24 mouse cellular contexts compared by ENCODE assay signal in genomic region chr7:63992155-63992554, GRCm38 (mm10). TPM values are rescaled to one million over a fixed set of nuclear protein-coding genes. Genes with fewer than 3 reads are reported as not detected.
A peak's percentile ranks its signal among the peaks of the same experiment; 100 is the strongest.
DNase-seq lines count a peak whose midpoint lies in the region; ATAC-seq and TF ChIP-seq lines count a peak whose summit lies in the region.
"Had no signal": no experiment of that assay in that cellular context is flagged by ENCODE, and none has a peak within 500 bp of the region (broad histone marks: within the 10 kb centered on the region; RNA-seq: fewer than 3 reads in every experiment).

No protein-coding gene starts in this region.

- ATAC-seq in megakaryocyte, adult 5-6 weeks (ENCODE audit: poor library complexity, severe bottlenecking) = no peak
- ATAC-seq: activated CD4-positive, CD25-positive, alpha-beta regulatory T cell, adult 4 months; forebrain, embryonic 14.5 days; midbrain, embryonic 15.5 days had no signal

- DNase-seq in layer of hippocampus, adult 2 months (ENCODE audit: low spot score in 2 of 2) = peak in 1 of 2 experiments; percentile 53
- DNase-seq in layer of hippocampus, adult 9-10 months (ENCODE audit: low spot score) = no peak
- peak; percentile 9 to 61 for DNase-seq in spleen, postnatal 4 days (ENCODE audit: low spot score in 2 of 2)
- no peak for DNase-seq in spleen, adult 18-20 months
- DNase-seq in cerebellum, adult 18-20 months = peak; percentile 89 to 94
- peak; percentile 89 to 90 for DNase-seq in cerebellum, postnatal 36 days
- DNase-seq in right cerebral cortex, postnatal 14 days = no peak
- DNase-seq: adrenal gland, postnatal 36 days; B cell, adult 2 months; gastrocnemius, postnatal 36 days; heart, postnatal 10 days; kidney, adult 2 months; kidney, postnatal 36 days; lung, embryonic 14.5 days had no signal

- peak overlapping the region; percentile 82 for H3K27ac ChIP-seq in layer of hippocampus, adult 2 months
- H3K27ac ChIP-seq: embryonic facial prominence, embryonic 10.5 days; hindbrain, embryonic 15.5 days; limb, embryonic 13.5 days; macrophage; midbrain, embryonic 15.5 days; stomach, embryonic 15.5 days had no signal

- no peak overlapping the region for H3K4me3 ChIP-seq in layer of hippocampus, adult 2 months
- H3K4me3 ChIP-seq: embryonic facial prominence, embryonic 10.5 days; heart, embryonic 10.5 days; hindbrain, embryonic 15.5 days; limb, embryonic 13.5 days; midbrain, embryonic 15.5 days; stomach, embryonic 15.5 days had no signal

- no peak for TF ChIP-seq CTCF in layer of hippocampus, adult 2 months (conservative IDR thresholded peaks at IDR 0.05)

RNA-seq across cellular contexts. Expression of gene Klf13, which starts 53.4 kb away (rescaled TPM):
- 100 to 1,000 TPM; 200 to 216 TPM for total RNA-seq in layer of hippocampus, adult 2 months (2021)
- 108 and 122 TPM in 2 replicates for total RNA-seq in megakaryocyte, adult 5-6 weeks (2015)
- 61.7 and 64.4 TPM in 2 replicates for total RNA-seq in megakaryocyte, adult 5-6 weeks (2017)

Comparison
In these comparisons a context has a peak if more than half of its experiments do, and no peak if none do; other contexts are left out.
1. DNase-seq: peak in spleen, postnatal 4 days (2 of 2), cerebellum, adult 18-20 months (2 of 2) and cerebellum, postnatal 36 days (2 of 2); none in layer of hippocampus, adult 9-10 months (single experiment), spleen, adult 18-20 months (0 of 2) and right cerebral cortex, postnatal 14 days (single experiment).